Mouse (Mus musculus) urinary bladder, postnatal 25 days (tissue): ENCODE measurements around the gene Coq2.

Source experiments
- DNase-seq: peaks from one replicate; pipeline ENCODE4 v3.0.0; 2022; ENCODE audit warnings: low spot score

Coq2 gene

GRCm38 (mm10) chr5:100658460-100658859 is 16.5 kb downstream of the Coq2 start:
- no peak for DNase-seq

GRCm38 (mm10) chr5:100656352-100656751 is 18.6 kb downstream of the Coq2 start:
- DNase-seq = no peak

GRCm38 (mm10) chr5:100652327-100652726 is 22.6 kb downstream of the Coq2 start:
- no peak for DNase-seq

GRCm38 (mm10) chr5:100651486-100651885 is 23.5 kb downstream of the Coq2 start:
- DNase-seq = no peak

GRCm38 (mm10) chr5:100650969-100651368 is 24.0 kb downstream of the Coq2 start:
- DNase-seq = no peak

GRCm38 (mm10) chr5:100648546-100648945 is 26.4 kb downstream of the Coq2 start:
- DNase-seq = no peak

GRCm38 (mm10) chr5:100648046-100648445 is 26.9 kb downstream of the Coq2 start:
- no peak for DNase-seq

- no peak for DNase-seq
Observed at GRCm38 (mm10) chr5:100646558-100646957, 28.4 kb downstream of the Coq2 start.

GRCm38 (mm10) chr5:100643991-100644535 is 30.9 kb downstream of the Coq2 start:
- DNase-seq = no peak

- DNase-seq = no peak
Observed at GRCm38 (mm10) chr5:100643253-100643990, 31.5 kb downstream of the Coq2 start.

GRCm38 (mm10) chr5:100642316-100642715 is 32.6 kb downstream of the Coq2 start:
- DNase-seq = no peak

GRCm38 (mm10) chr5:100638483-100638882 is 36.5 kb downstream of the Coq2 start:
- DNase-seq = no peak

GRCm38 (mm10) chr5:100636794-100637544 is 38.0 kb downstream of the Coq2 start:
- no peak for DNase-seq

GRCm38 (mm10) chr5:100635908-100636307 is 39.0 kb downstream of the Coq2 start:
- DNase-seq = no peak

- no peak for DNase-seq
Observed at GRCm38 (mm10) chr5:100634885-100635478, 40.0 kb downstream of the Coq2 start.

GRCm38 (mm10) chr5:100632540-100633129 is 42.3 kb downstream of the Coq2 start:
- no peak for DNase-seq

- no peak for DNase-seq
Observed at GRCm38 (mm10) chr5:100628807-100629206, 46.1 kb downstream of the Coq2 start.

GRCm38 (mm10) chr5:100626526-100626925 is 48.4 kb downstream of the Coq2 start:
- no peak for DNase-seq

- no peak for DNase-seq
Observed at GRCm38 (mm10) chr5:100624743-100625360, 50.1 kb downstream of the Coq2 start.

- DNase-seq = no peak
Observed at GRCm38 (mm10) chr5:100622509-100623163, 52.3 kb downstream of the Coq2 start.

GRCm38 (mm10) chr5:100621876-100622508 is 52.9 kb downstream of the Coq2 start:
- no peak for DNase-seq
